Mouse (Mus musculus): ENCODE measurements around the gene Ppm1k. TPM values are rescaled to one million over a fixed set of nuclear protein-coding genes. Genes with fewer than 3 reads are reported as not detected.

Ppm1k gene
- total and polyA plus RNA-seq, 3 experiments, result 0.05 to 3.9 (median 2.1) TPM

GRCm38 (mm10) chr6:57529336-57529845 lies 5.9 kb downstream of the Ppm1k start:
- ATAC-seq (ENCODE audit: extremely low read depth, insufficient number of reproducible peaks, low FRiP score, poor library complexity, severe bottlenecking), result no peak

GRCm38 (mm10) chr6:57526933-57527332 lies 8.3 kb downstream of the Ppm1k start:
- no peak for TF ChIP-seq CTCF (IDR thresholded peaks at IDR 0.05; ENCODE audit: low read depth, low read length)
- no peak for TF ChIP-seq GATA1 (IDR thresholded peaks at IDR 0.05; ENCODE audit: borderline replicate concordance, low read length)
- no peak for TF ChIP-seq POLR2AphosphoS5 (IDR thresholded peaks at IDR 0.05; ENCODE audit: insufficient replicate concordance, low read depth, low read length)
- TF ChIP-seq TAL1 (conservative IDR thresholded peaks at IDR 0.05; ENCODE audit: low read depth, low read length), result no peak
- no peak for TF ChIP-seq GATA2 (IDR thresholded peaks at IDR 0.05; ENCODE audit: borderline replicate concordance, low read depth, low read length)
- DNase-seq (ENCODE audit: low spot score), result no peak
- H3K4me3 ChIP-seq (ENCODE audit: low read depth, low read length), result no peak overlapping the region
- no peaks in the 10 kb centered on the region for H3K4me1 ChIP-seq (ENCODE audit: insufficient read depth, low read depth, low read length)
- no peak for ATAC-seq (ENCODE audit: extremely low read depth, insufficient number of reproducible peaks, low FRiP score, poor library complexity, severe bottlenecking)
- H3K27me3 ChIP-seq (ENCODE audit: insufficient read depth, low read length), result no peaks in the 10 kb centered on the region
- no peaks in the 10 kb centered on the region for H3K9me3 ChIP-seq (replicated peaks)
- H3K36me3 ChIP-seq (replicated peaks), result no peaks in the 10 kb centered on the region

More at GRCm38 (mm10) chr6:57529336-57529845, 5.9 kb downstream of the Ppm1k start:
- Histone ChIP-seq H3K4me3 (ENCODE audit: low read depth, low read length) (no peak overlapping the region), H3K36me3 (replicated peaks) (no peaks in the 10 kb centered on the region), H3K9me3 (replicated peaks) (no peaks in the 10 kb centered on the region), H3K27me3 (ENCODE audit: insufficient read depth, low read length) (no peaks in the 10 kb centered on the region), H3K4me1 (ENCODE audit: insufficient read depth, low read depth, low read length) (peaks cover 2% of the 10 kb centered on the region; the same call in 1 of the 2 replicates)
- TF ChIP-seq GATA2 (IDR thresholded peaks at IDR 0.05; ENCODE audit: borderline replicate concordance, low read depth, low read length) (no peak), POLR2AphosphoS5 (IDR thresholded peaks at IDR 0.05; ENCODE audit: insufficient replicate concordance, low read depth, low read length) (no peak), GATA1 (IDR thresholded peaks at IDR 0.05; ENCODE audit: borderline replicate concordance, low read length) (no peak), CTCF (IDR thresholded peaks at IDR 0.05; ENCODE audit: low read depth, low read length) (no peak), TAL1 (conservative IDR thresholded peaks at IDR 0.05; ENCODE audit: low read depth, low read length) (no peak)
- DNase-seq (ENCODE audit: low spot score), result no peak

GRCm38 (mm10) chr6:57524742-57525141 lies 10.5 kb downstream of the Ppm1k start:
- no peak for DNase-seq (ENCODE audit: low spot score)
- Histone ChIP-seq H3K4me3 (ENCODE audit: low read depth, low read length) (no peak overlapping the region), H3K36me3 (replicated peaks) (no peaks in the 10 kb centered on the region), H3K27me3 (ENCODE audit: insufficient read depth, low read length) (no peaks in the 10 kb centered on the region), H3K9me3 (replicated peaks) (no peaks in the 10 kb centered on the region), H3K4me1 (ENCODE audit: insufficient read depth, low read depth, low read length) (no peaks in the 10 kb centered on the region)
- ATAC-seq (ENCODE audit: extremely low read depth, insufficient number of reproducible peaks, low FRiP score, poor library complexity, severe bottlenecking), result no peak
- TF ChIP-seq TAL1 (conservative IDR thresholded peaks at IDR 0.05; ENCODE audit: low read depth, low read length), result no peak
- TF ChIP-seq CTCF (IDR thresholded peaks at IDR 0.05; ENCODE audit: low read depth, low read length), result no peak
- TF ChIP-seq GATA1 (IDR thresholded peaks at IDR 0.05; ENCODE audit: borderline replicate concordance, low read length), result no peak
- no peak for TF ChIP-seq GATA2 (IDR thresholded peaks at IDR 0.05; ENCODE audit: borderline replicate concordance, low read depth, low read length)
- no peak for TF ChIP-seq POLR2AphosphoS5 (IDR thresholded peaks at IDR 0.05; ENCODE audit: insufficient replicate concordance, low read depth, low read length)

GRCm38 (mm10) chr6:57520749-57521652 lies 14.3 kb downstream of the Ppm1k start:
- no peak for TF ChIP-seq GATA1 (IDR thresholded peaks at IDR 0.05; ENCODE audit: borderline replicate concordance, low read length)
- no peak for TF ChIP-seq GATA2 (IDR thresholded peaks at IDR 0.05; ENCODE audit: borderline replicate concordance, low read depth, low read length)
- TF ChIP-seq TAL1 (conservative IDR thresholded peaks at IDR 0.05; ENCODE audit: low read depth, low read length), result no peak
- TF ChIP-seq POLR2AphosphoS5 (IDR thresholded peaks at IDR 0.05; ENCODE audit: insufficient replicate concordance, low read depth, low read length), result no peak
- TF ChIP-seq CTCF (IDR thresholded peaks at IDR 0.05; ENCODE audit: low read depth, low read length), result no peak
- H3K4me3 ChIP-seq (ENCODE audit: low read depth, low read length), result no peak overlapping the region
- no peaks in the 10 kb centered on the region for H3K36me3 ChIP-seq (replicated peaks)
- no peaks in the 10 kb centered on the region for H3K4me1 ChIP-seq (ENCODE audit: insufficient read depth, low read depth, low read length)
- DNase-seq (ENCODE audit: low spot score), result no peak
- no peak for ATAC-seq (ENCODE audit: extremely low read depth, insufficient number of reproducible peaks, low FRiP score, poor library complexity, severe bottlenecking)
- no peaks in the 10 kb centered on the region for H3K9me3 ChIP-seq (replicated peaks)
- H3K27me3 ChIP-seq (ENCODE audit: insufficient read depth, low read length), result no peaks in the 10 kb centered on the region

GRCm38 (mm10) chr6:57514035-57514374 lies 21.3 kb downstream of the Ppm1k start:
- DNase-seq (ENCODE audit: low spot score) (no peak), ATAC-seq (ENCODE audit: extremely low read depth, insufficient number of reproducible peaks, low FRiP score, poor library complexity, severe bottlenecking) (no peak)
- TF ChIP-seq GATA1 (IDR thresholded peaks at IDR 0.05; ENCODE audit: borderline replicate concordance, low read length) (no peak), GATA2 (IDR thresholded peaks at IDR 0.05; ENCODE audit: borderline replicate concordance, low read depth, low read length) (no peak), POLR2AphosphoS5 (IDR thresholded peaks at IDR 0.05; ENCODE audit: insufficient replicate concordance, low read depth, low read length) (no peak), CTCF (IDR thresholded peaks at IDR 0.05; ENCODE audit: low read depth, low read length) (no peak), TAL1 (conservative IDR thresholded peaks at IDR 0.05; ENCODE audit: low read depth, low read length) (no peak)
- Histone ChIP-seq H3K4me3 (ENCODE audit: low read depth, low read length) (no peak overlapping the region), H3K4me1 (ENCODE audit: insufficient read depth, low read depth, low read length) (no peaks in the 10 kb centered on the region), H3K36me3 (replicated peaks) (no peaks in the 10 kb centered on the region), H3K27me3 (ENCODE audit: insufficient read depth, low read length) (no peaks in the 10 kb centered on the region), H3K9me3 (replicated peaks) (no peaks in the 10 kb centered on the region)

- TF ChIP-seq GATA2 (IDR thresholded peaks at IDR 0.05; ENCODE audit: borderline replicate concordance, low read depth, low read length) (no peak), CTCF (IDR thresholded peaks at IDR 0.05; ENCODE audit: low read depth, low read length) (no peak)
- H3K27me3 ChIP-seq (ENCODE audit: insufficient read depth, low read length), result no peaks in the 10 kb centered on the region
- H3K4me3 ChIP-seq (ENCODE audit: low read depth, low read length), result no peak overlapping the region
- DNase-seq (ENCODE audit: low spot score) (no peak), ATAC-seq (ENCODE audit: extremely low read depth, insufficient number of reproducible peaks, low FRiP score, poor library complexity, severe bottlenecking) (no peak)
- H3K9me3 ChIP-seq (replicated peaks), result no peaks in the 10 kb centered on the region
- H3K4me1 ChIP-seq (ENCODE audit: insufficient read depth, low read depth, low read length), result no peaks in the 10 kb centered on the region
- no peaks in the 10 kb centered on the region for H3K36me3 ChIP-seq (replicated peaks)
These were observed 21.8 kb downstream of the Ppm1k start for GRCm38 (mm10) chr6:57513351-57514034.
